Mouse (Mus musculus): ENCODE results near the gene Glra3. TPM values are rescaled to one million over a fixed set of nuclear protein-coding genes. Genes with fewer than 3 reads are reported as not detected.

Gene Glra3
- polyA plus RNA-seq, 1 experiment = not detected

Other genes with a start within 250 kb of the Glra3 start
- not detected in 2 replicates for gene Adam29, start 33.5 kb upstream of the Glra3 start, polyA plus RNA-seq (2012; ENCODE audit: insufficient read depth, insufficient read length, missing spikeins)

All from brown adipose tissue, adult 24 weeks (tissue).